Mouse (Mus musculus): ENCODE measurements around the gene Srsf9. TPM values are rescaled to one million over a fixed set of nuclear protein-coding genes. Genes with fewer than 3 reads are reported as not detected.
"Not testable (repeated sequence)": the region's sequence is repeated elsewhere in the genome, so short reads cannot be mapped to it uniquely, and the experiment has no call there.

Gene Srsf9
- total RNA-seq, 2 experiments from 2014 or later = 10.7 to 11.0 TPM

- intact Hi-C loops (cut with DNase I) = loop anchor here (1.0 kb wide), 1 partner anchor 81 kb away; no protein-coding TSS in a partner anchor
Observed at GRCm38 (mm10) chr5:115359851-115360372, 32.9 kb downstream of the Srsf9 start.

GRCm38 (mm10) chr5:115362216-115362615 lies 35.2 kb downstream of the Srsf9 start:
- DNase-seq = no peak
- intact Hi-C loops (cut with DNase I) = no loop called here

More at GRCm38 (mm10) chr5:115359851-115360372, 32.9 kb downstream of the Srsf9 start:
- no peak for DNase-seq

- DNase-seq = no peak
- intact Hi-C loops (cut with DNase I) = no loop called here
Observed at GRCm38 (mm10) chr5:115362819-115363714, 36.1 kb downstream of the Srsf9 start.

- intact Hi-C loops (cut with DNase I) = no loop called here
- no peak for DNase-seq
Observed at GRCm38 (mm10) chr5:115364782-115365181, 37.8 kb downstream of the Srsf9 start.

GRCm38 (mm10) chr5:115371736-115372135 lies 44.8 kb downstream of the Srsf9 start:
- no peak for DNase-seq
- intact Hi-C loops (cut with DNase I) = no loop called here

- no peak for DNase-seq
- intact Hi-C loops (cut with DNase I) = no loop called here
Observed at GRCm38 (mm10) chr5:115373441-115374203, 46.6 kb downstream of the Srsf9 start.

- no peak for DNase-seq
Observed at GRCm38 (mm10) chr5:115374204-115374820, 47.3 kb downstream of the Srsf9 start.

GRCm38 (mm10) chr5:115375436-115375835 lies 48.5 kb downstream of the Srsf9 start:
- intact Hi-C loops (cut with DNase I) = no loop called here
- DNase-seq = no peak

More at GRCm38 (mm10) chr5:115374204-115374820, 47.3 kb downstream of the Srsf9 start:
- intact Hi-C loops (cut with DNase I) = no loop called here

GRCm38 (mm10) chr5:115378882-115379281 lies 51.9 kb downstream of the Srsf9 start:
- intact Hi-C loops (cut with DNase I); DNase-seq: not testable (repeated sequence)

Other genes with a start within 250 kb of the Srsf9 start
- gene Gm10401, start 228.9 kb upstream of the Srsf9 start, total RNA-seq (2021) = not detected
- gene Acads, start 207.8 kb upstream of the Srsf9 start, total RNA-seq (2021) = 10 to 100 TPM; 68.8 to 71.7 TPM
- gene Unc119b, start 192.2 kb upstream of the Srsf9 start, total RNA-seq (2021) = 1 to 10 TPM; 8.5 to 9.0 TPM
- gene Mlec, start 169.0 kb upstream of the Srsf9 start, total RNA-seq (2021) = 100 to 1,000 TPM; 163 to 241 TPM
- 1 to 10 TPM; 1.3 to 1.4 TPM for gene Cabp1, start 132.8 kb upstream of the Srsf9 start, total RNA-seq (2021)
- 10 to 100 TPM; 27.9 to 28.2 TPM for gene Pop5, start 91.3 kb upstream of the Srsf9 start, total RNA-seq (2021)
- gene Rnf10, start 54.3 kb upstream of the Srsf9 start, total RNA-seq (2021) = 100 to 1,000 TPM; 243 to 279 TPM
- gene Coq5, start 47.5 kb upstream of the Srsf9 start, total RNA-seq (2021) = 10 to 100 TPM; 86.7 to 87.0 TPM
- 10 to 100 TPM; 51.5 to 76.5 TPM for gene Dynll1, start 26.2 kb upstream of the Srsf9 start, total RNA-seq (2021)
- gene Gatc, start 14.0 kb downstream of the Srsf9 start, total RNA-seq (2021) = 10 to 100 TPM; 22.0 to 22.2 TPM
- gene Triap1, start 14.0 kb downstream of the Srsf9 start, total RNA-seq (2021) = 10 to 100 TPM; 16.5 to 19.4 TPM
- 10 to 100 TPM; 49.7 to 56.1 TPM for gene Cox6a1, start 21.8 kb downstream of the Srsf9 start, total RNA-seq (2021)
- under 1 TPM; 0.36 to 0.49 TPM for gene Msi1, start 102.4 kb downstream of the Srsf9 start, total RNA-seq (2021)
- gene Pla2g1b, start 139.1 kb downstream of the Srsf9 start, total RNA-seq (2021) = not detected
- gene Sirt4, start 157.5 kb downstream of the Srsf9 start, total RNA-seq (2021) = 10 to 100 TPM; 11.2 to 12.2 TPM
- gene Pxn, start 179.5 kb downstream of the Srsf9 start, total RNA-seq (2021) = 10 to 100 TPM; 78.1 to 80.7 TPM
- 100 to 1,000 TPM; 533 to 598 TPM for gene Rplp0, start 232.3 kb downstream of the Srsf9 start, total RNA-seq (2021)
- 10 to 100 TPM; 25.5 to 28.8 TPM for gene Gcn1l1, start 238.1 kb downstream of the Srsf9 start, total RNA-seq (2021)